Comparison of ENCODE assay signal across 26 mouse cellular contexts in genomic region chr4:124889935-124890334, GRCm38 (mm10). TPM values are rescaled to one million over a fixed set of nuclear protein-coding genes. Genes with fewer than 3 reads are reported as not detected.
DNase-seq lines count a peak whose midpoint lies in the region; ATAC-seq lines count a peak whose summit lies in the region.
"Had no signal": no experiment of that assay in that cellular context is flagged by ENCODE, and none has a peak within 500 bp of the region (broad histone marks: within the 10 kb centered on the region; RNA-seq: fewer than 3 reads in every experiment).

No protein-coding gene starts in this region.

- peaks cover 60% of the 10 kb centered on the region for H3K27me3 ChIP-seq in kidney, embryonic 16.5 days (ENCODE audit: insufficient read depth, low read length)

- H3K9ac ChIP-seq in kidney, embryonic 16.5 days (replicated peaks; ENCODE audit: low read length) = no peak overlapping the region
- H3K9ac ChIP-seq: embryonic facial prominence, embryonic 13.5 days; embryonic facial prominence, embryonic 15.5 days; forebrain, embryonic 12.5 days had no signal

- no peak for ATAC-seq in kidney, embryonic 16.5 days (ENCODE audit: low FRiP score, low TSS enrichment)
- ATAC-seq: CD4-positive, CD25-positive, alpha-beta regulatory T cell, adult 4 months; forebrain, embryonic 14.5 days; forebrain, embryonic 16.5 days had no signal

- H3K4me3 ChIP-seq in kidney, embryonic 16.5 days (ENCODE audit: low read length) = no peak overlapping the region
- H3K4me3 ChIP-seq: embryonic facial prominence, embryonic 13.5 days; embryonic facial prominence, embryonic 15.5 days; erythroblast, embryonic 14.5 days; forebrain, embryonic 10.5 days; forebrain, embryonic 12.5 days had no signal

- no peak overlapping the region for H3K27ac ChIP-seq in kidney, embryonic 16.5 days (ENCODE audit: low read length)
- H3K27ac ChIP-seq: embryonic facial prominence, embryonic 13.5 days; embryonic facial prominence, embryonic 15.5 days; forebrain, embryonic 10.5 days; forebrain, embryonic 12.5 days had no signal

- 82% methylated on average over 2 of the region's 2 CpGs for WGBS in kidney, embryonic 16.5 days

- DNase-seq in layer of hippocampus, adult 9-11 months = peak; percentile 36
- DNase-seq in layer of hippocampus, adult 8-10 months (ENCODE audit: low spot score in 2 of 2) = no peak
- DNase-seq in NIH3T3 (ENCODE audit: low read depth) = peak; percentile 87
- DNase-seq in brain, adult 2 months (ENCODE audit: low read depth, low spot score) = peak; percentile 53
- no peak for DNase-seq in cerebellum, postnatal 14 days
- DNase-seq: adrenal gland, adult 2 months; adrenal gland, postnatal 10 days; adrenal gland, postnatal 25 days; B cell, adult 2 months; cerebellum, adult 11-12 months; cerebellum, adult 2 months; cerebellum, adult 9-10 months; cerebellum, postnatal 36 days; embryo, embryonic 11 days had no signal

- no peak overlapping the region for H3K4me2 ChIP-seq in kidney, embryonic 16.5 days (replicated peaks; ENCODE audit: low read depth, low read length)
- H3K4me2 ChIP-seq: embryonic facial prominence, embryonic 13.5 days; embryonic facial prominence, embryonic 15.5 days; forebrain, embryonic 12.5 days had no signal

- H3K9me3 ChIP-seq in kidney, embryonic 16.5 days (ENCODE audit: low read length) = no peaks in the 10 kb centered on the region
- H3K9me3 ChIP-seq: embryonic facial prominence, embryonic 13.5 days; embryonic facial prominence, embryonic 15.5 days; forebrain, embryonic 10.5 days; forebrain, embryonic 12.5 days; G1E had no signal

- H3K36me3 ChIP-seq in kidney, embryonic 16.5 days (ENCODE audit: insufficient read depth, low read length) = no peaks in the 10 kb centered on the region
- H3K36me3 ChIP-seq: embryonic facial prominence, embryonic 13.5 days; embryonic facial prominence, embryonic 15.5 days; forebrain, embryonic 10.5 days; forebrain, embryonic 12.5 days; G1E had no signal

- H3K4me1 ChIP-seq in kidney, embryonic 16.5 days (ENCODE audit: insufficient read depth, low read length) = 0 out of 2 replicates have a peak, but pooled peaks cover 6% of the 10 kb centered on the region

RNA-seq across cellular contexts. Expression of gene Epha10, which starts 9.2 kb away (rescaled TPM):
- total RNA-seq in layer of hippocampus, adult 8-10 months (2022) = 10 to 100 TPM; 39.3 to 49.8 (median 44.4) TPM
- polyA plus RNA-seq in kidney, embryonic 16.5 days (2015; fragmentation: Nextera tagmentation; extraction: Ambion mirVana) = 0.06 and 0.12 TPM in 2 replicates
- total RNA-seq: CH12.LX; common myeloid progenitor, adult 5-6 weeks had no signal
- polyA plus RNA-seq: CD4-positive, CD25-positive, alpha-beta regulatory T cell, adult 4 months; erythroblast, embryonic 14.5 days; G1E had no signal

RNA-seq across cellular contexts. Expression of gene Maneal, which starts 28.0 kb away (rescaled TPM):
- 10 to 100 TPM; 46.0 to 55.5 (median 50.6) TPM for total RNA-seq in layer of hippocampus, adult 8-10 months (2022)
- polyA plus RNA-seq in kidney, embryonic 16.5 days (2015; fragmentation: Nextera tagmentation; extraction: Ambion mirVana) = 0.46 and 0.61 TPM in 2 replicates
- polyA plus RNA-seq: erythroblast, embryonic 14.5 days; G1E had no signal

RNA-seq across cellular contexts. Expression of gene 1110065P20Rik, which starts 38.9 kb away (rescaled TPM):
- total RNA-seq in layer of hippocampus, adult 8-10 months (2022) = 10 to 100 TPM; 75.8 to 80.7 (median 78.8) TPM
- 41.6 and 43.8 TPM in 2 replicates for polyA plus RNA-seq in kidney, embryonic 16.5 days (2015; fragmentation: Nextera tagmentation; extraction: Ambion mirVana)

RNA-seq across cellular contexts. Expression of gene Yrdc, which starts 39.5 kb away (rescaled TPM):
- total RNA-seq in layer of hippocampus, adult 8-10 months (2022) = 10 to 100 TPM; 34.1 to 42.4 (median 40.9) TPM
- 34.8 and 37.2 TPM in 2 replicates for polyA plus RNA-seq in kidney, embryonic 16.5 days (2015; fragmentation: Nextera tagmentation; extraction: Ambion mirVana)

RNA-seq across cellular contexts. Expression of gene 9930104L06Rik, which starts 46.9 kb away (rescaled TPM):
- 10 to 100 TPM; 19.6 to 26.9 (median 25.3) TPM for total RNA-seq in layer of hippocampus, adult 8-10 months (2022)
- 12.7 and 13.8 TPM in 2 replicates for polyA plus RNA-seq in kidney, embryonic 16.5 days (2015; fragmentation: Nextera tagmentation; extraction: Ambion mirVana)

Comparison
In these comparisons a context has a peak if more than half of its experiments do, and no peak if none do; other contexts are left out.
1. DNase-seq: peak in layer of hippocampus, adult 9-11 months (single experiment), NIH3T3 (single experiment) and brain, adult 2 months (single experiment); none in layer of hippocampus, adult 8-10 months (0 of 2) and cerebellum, postnatal 14 days (0 of 2).